Mouse (Mus musculus) intestine, postnatal 0 days (tissue): ENCODE data around the gene Nfe2l2. TPM values are rescaled to one million over a fixed set of nuclear protein-coding genes. Genes with fewer than 3 reads are reported as not detected.

ENCODE experiments used
- ATAC-seq: fragments of 200-750 bp; cut with Nextera tagmentation; 2 replicates; pipeline ENCODE4 v1.8.0; 2017; ENCODE audit warnings: mild to moderate bottlenecking, moderate TSS enrichment, moderate library complexity
- H3K27ac ChIP-seq: fragments of 300-500 bp; sonication (generic); 2 replicates; pipeline ENCODE4 v1.5.1; 2014; ENCODE audit warnings: mild to moderate bottlenecking, low read depth, low read length, moderate library complexity
- H3K27me3 ChIP-seq: fragments of 300-500 bp; sonication (generic); replicated peaks from 2 replicates; pipeline ENCODE4 v1.6.1; 2014; ENCODE audit warnings: low read length, mixed read lengths; ENCODE audit not compliant: control insufficient read depth, insufficient read depth
- H3K36me3 ChIP-seq: fragments of 300-500 bp; sonication (generic); 2 replicates; pipeline ENCODE4 v1.6.1; 2014; ENCODE audit warnings: mild to moderate bottlenecking, moderate library complexity; ENCODE audit not compliant: control insufficient read depth, insufficient read depth
- H3K4me1 ChIP-seq: fragments of 300-500 bp; sonication (generic); replicated peaks from 2 replicates; pipeline ENCODE4 v1.6.1; 2014; ENCODE audit warnings: antibody characterized with exemption, low read length, mixed read lengths; ENCODE audit not compliant: control insufficient read depth, insufficient read depth
- H3K4me2 ChIP-seq: fragments of 300-500 bp; sonication (generic); replicated peaks from 2 replicates; pipeline ENCODE4 v1.6.1; 2014; ENCODE audit warnings: low read depth, mild to moderate bottlenecking, moderate library complexity
- H3K4me3 ChIP-seq: fragments of 300-500 bp; sonication (generic); 2 replicates; pipeline ENCODE4 v1.5.1; 2014; ENCODE audit warnings: low read depth, low read length
- H3K9ac ChIP-seq: fragments of 300-500 bp; sonication (generic); 2 replicates; pipeline ENCODE4 v1.6.1; 2014; ENCODE audit warnings: mild to moderate bottlenecking, low read depth, low read length
- H3K9me3 ChIP-seq: fragments of 300-500 bp; sonication (generic); 2 replicates; pipeline ENCODE4 v1.6.1; 2016; ENCODE audit warnings: mixed run types; ENCODE audit not compliant: control insufficient read depth
- CTCF ChIP-seq: sonication (generic); IDR thresholded peaks from 2 replicates; pipeline ENCODE4 v1.5.1; 2016; ENCODE audit warnings: low read depth, mild to moderate bottlenecking, control low read depth, antibody characterized with exemption, moderate library complexity
- WGBS: fragments of 180-500 bp; shearing (Covaris S2); extraction: QIAGEN DNeasy Blood & Tissue Kit; methylation state at CpG from one replicate; pipeline ENCODE4 v1.1.7; 2014; 5-methylcytosine and 5-hydroxymethylcytosine counted together
- polyA plus RNA-seq: library from polyadenylated mRNA; unstranded; fragments of >200 nt; fragmentation: Nextera tagmentation; extraction: Ambion mirVana; gene quantifications from 2 replicates; pipeline ENCODE4 v1.2.1, GENCODE M21; 2015

The Nfe2l2 gene
- polyA plus RNA-seq, 1 experiment from 2014 or later, result 93.6 TPM

- H3K4me1 ChIP-seq, result no peaks in the 10 kb centered on the region
- WGBS, result 91% methylated on average over 6 of the region's 6 CpGs
These were observed 44.4 kb upstream of the Nfe2l2 start for GRCm38 (mm10) chr2:75748841-75749240.

DNA sequence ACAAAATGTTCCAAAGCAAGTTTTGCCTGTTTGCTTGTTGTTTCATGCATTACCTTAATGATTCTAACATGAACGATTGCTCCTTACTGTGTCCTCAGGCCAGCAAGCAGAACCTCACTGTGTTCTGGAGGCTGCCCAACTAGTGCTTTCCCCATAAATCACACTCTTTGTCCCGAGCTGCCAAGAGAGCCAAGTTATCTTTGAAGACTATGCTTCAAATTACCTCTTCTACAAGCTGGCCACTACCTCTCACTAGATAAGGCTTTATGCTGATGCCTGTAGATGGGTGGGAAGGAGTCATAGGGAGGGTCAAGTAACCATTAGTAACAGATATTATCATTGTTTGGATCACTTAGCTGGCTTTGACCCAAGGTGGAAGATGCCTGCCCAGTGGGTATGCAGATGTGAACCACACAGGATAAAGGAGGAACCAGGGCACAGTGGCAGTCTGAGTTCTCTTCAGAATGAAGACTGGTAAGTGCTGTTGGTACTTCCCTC lies 32.6 kb upstream of the Nfe2l2 start:
- H3K27ac ChIP-seq, result no peak overlapping the region
- no peak overlapping the region for H3K4me2 ChIP-seq
- no peaks in the 10 kb centered on the region for H3K36me3 ChIP-seq
- WGBS, result 38% methylated on average over 2 of the region's 2 CpGs
- no peak for TF ChIP-seq CTCF
- H3K9ac ChIP-seq, result no peak overlapping the region
- no peaks in the 10 kb centered on the region for H3K9me3 ChIP-seq
- no peaks in the 10 kb centered on the region for H3K27me3 ChIP-seq
- H3K4me3 ChIP-seq, result no peak overlapping the region
- no peak for ATAC-seq
- no peaks in the 10 kb centered on the region for H3K4me1 ChIP-seq

More at GRCm38 (mm10) chr2:75748841-75749240, 44.4 kb upstream of the Nfe2l2 start:
- Histone ChIP-seq H3K4me2 (no peak overlapping the region), H3K27me3 (no peaks in the 10 kb centered on the region), H3K4me3 (no peak overlapping the region), H3K9ac (no peak overlapping the region), H3K36me3 (no peaks in the 10 kb centered on the region), H3K9me3 (no peaks in the 10 kb centered on the region), H3K27ac (no peak overlapping the region)
- no peak for TF ChIP-seq CTCF
- ATAC-seq, result no peak

DNA sequence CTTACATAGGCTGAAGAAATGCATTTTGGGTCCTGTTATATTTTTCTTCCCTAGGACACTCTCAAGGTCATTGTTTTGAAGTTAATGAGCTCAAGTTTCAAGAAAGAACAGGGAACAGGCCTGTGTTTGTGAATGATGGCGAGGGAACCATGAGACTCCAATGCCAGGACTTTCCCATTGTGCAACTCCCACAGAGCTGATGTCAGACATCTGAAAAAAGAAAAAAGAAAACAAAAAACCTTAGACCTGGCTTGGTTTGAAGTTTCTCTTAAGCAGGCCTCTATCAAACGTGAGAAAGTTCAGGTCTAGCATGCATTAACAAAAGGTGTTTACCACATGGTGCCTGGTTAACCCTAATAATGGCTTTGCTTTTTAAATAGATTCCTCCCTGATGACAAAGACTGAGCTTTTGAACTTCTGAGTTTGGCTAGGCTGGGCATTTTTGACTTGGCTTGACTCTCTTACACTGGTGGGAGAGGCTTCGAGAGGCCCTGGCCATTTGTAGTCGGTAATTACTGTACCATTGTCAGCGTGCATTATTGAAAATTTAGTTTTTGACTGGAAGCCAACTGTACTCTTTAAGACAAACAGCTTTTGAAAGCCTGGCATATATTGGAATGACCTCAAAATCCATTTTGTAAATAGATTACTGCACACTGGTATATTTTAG lies 29.9 kb upstream of the Nfe2l2 start:
- ATAC-seq, result no peak
- Histone ChIP-seq H3K4me3 (no peak overlapping the region), H3K4me2 (no peak overlapping the region), H3K36me3 (no peaks in the 10 kb centered on the region), H3K4me1 (no peaks in the 10 kb centered on the region), H3K27ac (no peak overlapping the region), H3K9ac (no peak overlapping the region), H3K9me3 (no peaks in the 10 kb centered on the region), H3K27me3 (no peaks in the 10 kb centered on the region)
- WGBS, result 75% methylated on average over 5 of the region's 5 CpGs
- no peak for TF ChIP-seq CTCF

- 91% methylated on average over 7 of the region's 7 CpGs for WGBS
- no peaks in the 10 kb centered on the region for H3K4me1 ChIP-seq
- H3K9me3 ChIP-seq, result no peaks in the 10 kb centered on the region
- H3K27ac ChIP-seq, result no peak overlapping the region
- ATAC-seq, result no peak
- H3K36me3 ChIP-seq, result no peaks in the 10 kb centered on the region
- TF ChIP-seq CTCF, result no peak
- H3K9ac ChIP-seq, result no peak overlapping the region
- H3K4me2 ChIP-seq, result no peak overlapping the region
- H3K4me3 ChIP-seq, result no peak overlapping the region
- H3K27me3 ChIP-seq, result no peaks in the 10 kb centered on the region
These were observed 28.7 kb upstream of the Nfe2l2 start for GRCm38 (mm10) chr2:75733177-75733576.

- Histone ChIP-seq H3K9me3 (no peaks in the 10 kb centered on the region), H3K4me1 (no peaks in the 10 kb centered on the region), H3K36me3 (no peaks in the 10 kb centered on the region), H3K9ac (no peak overlapping the region), H3K27ac (no peak overlapping the region), H3K4me2 (no peak overlapping the region), H3K27me3 (no peaks in the 10 kb centered on the region), H3K4me3 (no peak overlapping the region)
- whole genome bisulfite sequencing, result 74% methylated on average over 2 of the region's 2 CpGs
- ATAC-seq, result no peak
- TF ChIP-seq CTCF, result no peak
These were observed 27.5 kb upstream of the Nfe2l2 start for GRCm38 (mm10) chr2:75731929-75732328.

DNA sequence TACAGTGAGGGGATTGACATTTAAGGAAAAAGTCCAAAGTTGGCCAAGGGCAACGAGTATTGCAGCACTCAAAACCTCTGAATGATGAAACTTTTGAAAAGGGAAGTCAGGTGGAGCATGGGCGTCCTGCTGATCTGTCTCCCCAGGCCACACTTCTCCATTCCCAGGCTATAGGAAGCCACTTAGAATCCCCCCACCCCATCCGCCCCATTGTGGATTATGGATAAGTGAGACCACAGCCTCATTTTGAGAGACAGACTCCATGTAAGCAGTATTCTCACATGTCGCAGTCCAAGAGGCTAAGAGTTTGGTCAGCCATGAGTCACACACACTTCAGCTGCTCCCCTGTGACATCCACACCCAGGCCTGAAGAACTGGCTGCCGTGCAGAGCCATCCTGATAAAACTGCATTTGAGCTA lies 26.8 kb upstream of the Nfe2l2 start:
- 0 out of 2 replicates have a peak, but pooled peaks have one; percentile 38 for ATAC-seq
- Histone ChIP-seq H3K27me3 (no peaks in the 10 kb centered on the region), H3K9ac (no peak overlapping the region), H3K4me1 (no peaks in the 10 kb centered on the region), H3K36me3 (no peaks in the 10 kb centered on the region), H3K27ac (no peak overlapping the region), H3K9me3 (no peaks in the 10 kb centered on the region), H3K4me2 (no peak overlapping the region), H3K4me3 (no peak overlapping the region)
- TF ChIP-seq CTCF, result no peak
- 59% methylated on average over 5 of the region's 5 CpGs for WGBS
